Mouse (Mus musculus) erythroblast, embryonic 14.5 days (primary cell): ENCODE measurements at regions not wholly inside any gene's neighbourhood (a gene's known extent, or its start where the extent isn't known, plus 50 kb on each side); places are given as distances from the start of the nearest gene placed in this dataset.

Experiments used
- H3K27me3 ChIP-seq: 2 replicates; pipeline ENCODE4 v1.6.1; 2012; ENCODE audit warnings: inconsistent platforms; ENCODE audit not compliant: control insufficient read depth
- H3K36me3 ChIP-seq: 2 replicates; pipeline ENCODE4 v1.6.1; 2012; ENCODE audit warnings: mild to moderate bottlenecking, inconsistent platforms; ENCODE audit not compliant: control insufficient read depth
- H3K4me1 ChIP-seq: 2 replicates; pipeline ENCODE4 v1.6.1; 2012; ENCODE audit warnings: inconsistent platforms; ENCODE audit not compliant: control insufficient read depth
- H3K4me3 ChIP-seq: replicated peaks from 2 replicates; pipeline ENCODE3; 2012; ENCODE audit warnings: moderate library complexity, mild to moderate bottlenecking, inconsistent platforms
- H3K9me3 ChIP-seq: 2 replicates; pipeline ENCODE4 v1.6.1; 2012; ENCODE audit warnings: low read length, inconsistent platforms, mixed read lengths; ENCODE audit not compliant: control insufficient read depth
- GATA1 ChIP-seq: IDR thresholded peaks from 2 replicates; pipeline ENCODE4 v1.6.1; 2012; ENCODE audit warnings: low read length, inconsistent platforms, mixed read lengths
- TAL1 ChIP-seq: IDR thresholded peaks from 3 replicates; pipeline ENCODE4 v1.6.1; 2012; ENCODE audit warnings: low read length, inconsistent platforms, mixed read lengths

DNA sequence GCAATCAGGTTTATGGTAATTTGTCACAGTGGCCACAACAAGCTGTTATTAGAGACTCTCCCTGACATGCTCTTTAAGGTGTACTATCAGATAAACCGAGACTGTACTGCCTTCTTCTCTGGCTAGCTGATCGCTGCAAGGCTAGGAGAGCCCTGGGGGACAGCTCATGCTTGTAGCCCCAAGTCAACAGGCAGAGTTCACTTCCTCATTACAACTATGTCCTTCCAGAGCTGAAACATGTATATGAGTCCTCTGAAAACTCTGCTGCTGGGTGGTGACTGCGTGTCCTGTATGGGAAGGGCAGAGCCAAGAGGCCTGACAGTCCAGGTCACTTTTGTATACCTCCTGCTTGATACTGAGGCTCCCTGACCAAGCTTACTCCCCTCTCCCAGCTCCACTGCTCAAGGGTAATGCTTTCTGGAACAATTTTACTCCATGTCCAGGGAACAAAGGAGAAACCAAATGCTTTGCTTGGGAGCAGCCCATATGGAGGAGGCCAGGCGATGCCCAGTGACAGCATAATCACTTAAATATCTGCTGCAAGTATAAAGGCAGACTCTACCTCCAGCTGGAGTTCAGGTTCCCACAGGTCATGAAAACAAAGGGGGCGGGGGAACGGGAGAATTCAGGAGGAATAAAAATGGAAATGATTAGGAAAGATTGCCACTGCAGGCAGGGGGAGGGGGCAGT, 284.3 kb downstream of the Bcl11a start:
- H3K9me3 ChIP-seq, result no peaks in the 10 kb centered on the region
- H3K4me1 ChIP-seq, result no peaks in the 10 kb centered on the region
- no peaks in the 10 kb centered on the region for H3K36me3 ChIP-seq
- TF ChIP-seq TAL1, result no peak
- no peak for TF ChIP-seq GATA1
- H3K4me3 ChIP-seq, result no peak overlapping the region
- no peaks in the 10 kb centered on the region for H3K27me3 ChIP-seq

DNA sequence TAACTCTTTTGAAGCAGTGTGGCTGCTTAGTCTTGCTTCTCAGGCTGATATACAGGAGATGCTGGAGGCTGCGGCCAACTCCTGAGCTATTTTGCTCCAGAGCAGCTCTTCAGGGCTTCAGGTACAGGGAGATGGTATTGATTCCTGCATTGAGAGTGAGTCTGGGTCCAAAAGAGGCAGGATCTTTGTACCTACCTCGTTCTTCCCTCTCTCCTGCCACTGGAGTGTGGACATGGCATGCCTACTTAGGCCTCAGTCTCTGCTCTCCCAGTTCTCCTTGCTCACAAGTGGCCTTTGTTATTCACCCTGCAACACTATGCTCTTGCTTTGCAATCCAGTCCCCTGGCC, 284.8 kb downstream of the Bcl11a start:
- no peaks in the 10 kb centered on the region for H3K9me3 ChIP-seq
- H3K27me3 ChIP-seq, result no peaks in the 10 kb centered on the region
- no peaks in the 10 kb centered on the region for H3K36me3 ChIP-seq
- no peak for TF ChIP-seq TAL1
- TF ChIP-seq GATA1, result no peak
- H3K4me3 ChIP-seq, result no peak overlapping the region
- H3K4me1 ChIP-seq, result no peaks in the 10 kb centered on the region

DNA sequence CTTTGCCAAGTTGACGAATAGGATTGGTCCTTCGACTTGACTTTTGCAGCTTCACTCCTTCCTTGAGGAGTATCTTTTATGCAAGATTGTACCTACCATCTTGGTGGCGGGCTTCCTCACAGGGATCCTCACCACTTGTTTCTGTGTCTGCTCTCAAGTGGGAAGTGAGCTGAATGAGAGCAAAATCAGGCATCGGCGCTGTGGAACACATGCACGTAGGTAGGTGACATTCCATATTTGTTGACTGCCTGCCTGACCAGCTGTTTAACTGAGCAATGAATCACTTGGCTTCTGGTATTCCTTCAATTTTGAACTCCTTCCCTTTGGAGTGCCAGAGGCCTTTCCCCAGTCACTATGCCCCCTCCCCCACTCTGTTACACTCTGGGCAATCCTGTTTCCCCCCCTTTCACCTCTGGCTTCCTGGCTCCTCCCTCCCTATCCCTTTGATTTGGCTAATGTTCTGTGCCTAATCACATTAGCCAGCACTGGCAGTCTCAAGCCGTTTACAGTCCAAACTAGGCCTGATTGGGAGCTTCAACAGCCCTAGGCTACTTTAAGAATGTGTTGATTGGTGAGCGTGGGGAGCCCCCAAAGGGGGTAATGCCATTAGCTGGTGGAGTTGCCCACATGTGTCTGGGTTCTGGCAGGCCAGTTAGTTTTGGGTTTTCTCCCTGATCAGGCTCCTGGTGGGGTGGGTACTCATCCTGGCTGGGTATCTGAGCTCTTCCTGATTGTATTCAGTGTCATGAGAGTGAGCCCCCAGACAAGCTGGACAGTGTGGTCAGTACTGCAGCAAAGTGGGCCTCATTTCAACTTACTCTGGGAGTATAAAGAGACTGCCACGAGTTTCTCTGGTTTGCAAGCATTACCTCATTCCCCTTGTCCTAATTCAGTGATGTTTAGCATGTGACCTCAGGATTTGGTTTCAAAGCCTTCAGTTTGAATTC, 285.8 kb downstream of the Bcl11a start:
- no peaks in the 10 kb centered on the region for H3K4me1 ChIP-seq
- no peaks in the 10 kb centered on the region for H3K27me3 ChIP-seq
- no peaks in the 10 kb centered on the region for H3K9me3 ChIP-seq
- H3K36me3 ChIP-seq, result no peaks in the 10 kb centered on the region
- H3K4me3 ChIP-seq, result no peak overlapping the region
- TF ChIP-seq GATA1 (no peak), TAL1 (no peak)

DNA sequence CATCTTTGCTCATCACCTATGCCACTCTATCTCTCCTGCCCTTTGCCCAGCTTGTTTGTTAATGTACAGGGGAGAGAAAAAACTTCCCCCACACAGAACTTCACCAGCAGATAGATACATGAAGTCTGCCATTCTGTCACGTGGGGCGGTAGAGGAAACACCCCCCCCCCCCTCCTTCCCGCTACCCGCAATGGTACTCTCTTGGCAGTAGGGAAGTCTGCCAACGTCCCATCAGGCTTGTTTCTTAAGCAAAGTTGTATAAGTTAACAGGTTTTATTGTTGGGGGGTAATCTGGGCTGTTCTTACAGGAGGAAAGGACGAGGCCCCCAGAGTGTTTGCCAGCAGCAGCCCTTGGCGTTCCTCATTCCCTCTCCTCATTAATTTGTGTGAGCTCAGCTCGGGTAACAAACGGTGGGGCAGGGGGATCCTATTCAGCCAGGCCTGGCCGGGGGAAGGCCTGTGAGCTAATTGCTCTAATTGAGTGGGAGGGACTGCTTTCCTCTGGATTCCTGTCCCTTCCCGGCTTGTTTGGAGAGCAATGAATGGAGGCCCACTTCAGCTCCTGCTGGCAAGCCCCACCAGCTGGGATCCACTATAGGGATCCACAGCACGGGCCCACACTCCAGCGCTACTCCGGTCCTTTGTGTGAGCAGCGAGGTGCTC, 292.5 kb downstream of the Bcl11a start:
- H3K27me3 ChIP-seq, result no peaks in the 10 kb centered on the region
- H3K36me3 ChIP-seq, result no peaks in the 10 kb centered on the region
- H3K9me3 ChIP-seq, result no peaks in the 10 kb centered on the region
- no peaks in the 10 kb centered on the region for H3K4me1 ChIP-seq
- no peak overlapping the region for H3K4me3 ChIP-seq
- TF ChIP-seq TAL1 (no peak), GATA1 (no peak)

DNA sequence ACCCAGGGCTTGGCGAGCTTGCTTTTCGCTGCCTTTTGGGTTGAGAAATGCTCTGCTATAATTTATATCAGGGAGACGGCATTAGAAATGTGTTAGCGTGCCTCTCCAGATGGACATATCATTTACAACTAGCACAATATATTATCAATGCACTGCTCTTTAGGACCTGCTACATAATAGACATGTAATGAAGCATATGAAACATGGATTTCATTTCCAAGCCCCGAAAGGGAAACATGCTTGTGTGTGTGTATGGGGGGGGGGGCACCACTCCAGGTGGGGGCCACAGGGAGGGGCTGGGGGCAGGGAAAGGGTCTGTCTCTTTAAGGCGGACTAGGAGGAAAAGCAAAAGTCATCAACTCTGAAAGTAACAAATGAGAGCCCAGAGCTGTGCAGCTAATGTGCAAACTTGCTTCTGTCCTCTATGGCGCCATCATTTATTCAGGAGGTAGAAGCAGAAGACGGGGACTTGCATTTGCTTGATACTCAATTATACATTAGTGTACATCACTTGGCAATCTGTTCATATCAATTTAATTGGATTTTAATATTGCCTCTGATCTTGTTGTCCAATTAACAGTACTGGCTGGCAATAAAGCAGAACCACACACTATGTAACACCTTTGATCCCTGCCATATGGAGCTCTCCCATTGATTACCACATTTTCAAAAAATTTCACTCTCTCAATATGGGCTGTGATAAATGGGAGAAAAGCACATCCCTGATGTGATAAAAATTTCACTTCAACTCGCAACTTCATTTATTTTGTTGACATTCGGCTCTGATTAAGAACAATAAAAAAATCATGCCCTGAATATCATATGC, 293.2 kb downstream of the Bcl11a start:
- TF ChIP-seq TAL1 (no peak), GATA1 (no peak)
- H3K27me3 ChIP-seq, result no peaks in the 10 kb centered on the region
- no peaks in the 10 kb centered on the region for H3K36me3 ChIP-seq
- H3K4me3 ChIP-seq, result no peak overlapping the region
- H3K9me3 ChIP-seq, result no peaks in the 10 kb centered on the region
- H3K4me1 ChIP-seq, result no peaks in the 10 kb centered on the region

DNA sequence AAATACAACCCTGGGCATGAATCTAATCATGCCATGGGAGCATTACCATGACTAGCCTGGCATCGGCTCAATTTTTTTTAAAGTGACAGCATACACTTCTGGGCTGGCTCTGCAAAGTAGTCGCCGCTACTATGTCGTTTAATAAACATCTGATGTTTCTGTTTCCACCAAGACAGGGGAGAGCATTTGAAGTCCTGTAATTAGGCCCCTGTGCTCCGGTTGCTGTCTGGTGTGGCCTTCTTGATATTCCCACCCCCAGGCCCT, 293.8 kb downstream of the Bcl11a start:
- no peaks in the 10 kb centered on the region for H3K4me1 ChIP-seq
- no peaks in the 10 kb centered on the region for H3K27me3 ChIP-seq
- no peak for TF ChIP-seq TAL1
- no peak overlapping the region for H3K4me3 ChIP-seq
- no peaks in the 10 kb centered on the region for H3K36me3 ChIP-seq
- no peaks in the 10 kb centered on the region for H3K9me3 ChIP-seq

DNA sequence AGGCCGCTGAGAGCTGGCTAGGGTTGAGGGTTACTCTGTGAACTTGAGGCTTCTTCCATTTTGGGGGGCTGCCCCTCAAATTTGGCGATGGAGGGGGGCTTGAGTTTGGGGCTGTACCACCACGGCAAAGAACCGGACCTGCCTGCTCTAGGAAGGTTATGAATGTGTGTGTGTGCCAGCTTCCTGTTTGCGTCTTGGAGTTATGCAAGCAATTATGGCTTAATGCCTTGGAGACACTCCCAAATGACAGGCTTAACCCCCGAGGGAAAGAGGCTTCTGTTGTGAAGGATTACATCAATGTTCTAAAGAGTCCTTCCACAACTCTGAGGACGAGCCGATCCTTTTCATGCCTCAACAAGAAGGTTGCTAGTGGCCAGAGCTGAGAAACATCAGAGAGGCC, 294.1 kb downstream of the Bcl11a start:
- Histone ChIP-seq H3K36me3 (no peaks in the 10 kb centered on the region), H3K4me1 (no peaks in the 10 kb centered on the region), H3K27me3 (no peaks in the 10 kb centered on the region), H3K9me3 (no peaks in the 10 kb centered on the region), H3K4me3 (no peak overlapping the region)
- TF ChIP-seq GATA1, result no peak
- TF ChIP-seq TAL1, result no peak

DNA sequence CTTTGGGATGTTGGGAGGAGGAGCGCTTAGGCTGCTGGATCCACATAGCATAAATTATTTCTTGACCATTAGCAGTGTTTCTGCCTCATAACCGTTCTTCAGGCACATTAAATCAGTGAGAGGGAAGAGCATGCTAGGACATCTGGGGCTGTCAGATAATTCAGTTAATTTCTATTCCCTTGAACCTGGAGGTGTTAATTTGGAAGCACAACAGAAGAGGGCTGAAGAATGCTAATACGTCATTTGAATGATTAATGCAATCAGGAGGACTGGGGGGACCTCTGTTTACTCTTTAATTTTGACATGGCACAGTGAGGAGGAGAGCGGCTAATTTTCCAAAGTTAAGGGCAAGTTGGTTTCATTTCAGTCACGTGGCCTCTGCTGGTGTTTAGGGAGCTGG, 294.8 kb downstream of the Bcl11a start:
- no peak overlapping the region for H3K4me3 ChIP-seq
- no peaks in the 10 kb centered on the region for H3K9me3 ChIP-seq
- H3K4me1 ChIP-seq, result no peaks in the 10 kb centered on the region
- no peaks in the 10 kb centered on the region for H3K36me3 ChIP-seq
- no peaks in the 10 kb centered on the region for H3K27me3 ChIP-seq
- TF ChIP-seq GATA1, result no peak
- no peak for TF ChIP-seq TAL1

DNA sequence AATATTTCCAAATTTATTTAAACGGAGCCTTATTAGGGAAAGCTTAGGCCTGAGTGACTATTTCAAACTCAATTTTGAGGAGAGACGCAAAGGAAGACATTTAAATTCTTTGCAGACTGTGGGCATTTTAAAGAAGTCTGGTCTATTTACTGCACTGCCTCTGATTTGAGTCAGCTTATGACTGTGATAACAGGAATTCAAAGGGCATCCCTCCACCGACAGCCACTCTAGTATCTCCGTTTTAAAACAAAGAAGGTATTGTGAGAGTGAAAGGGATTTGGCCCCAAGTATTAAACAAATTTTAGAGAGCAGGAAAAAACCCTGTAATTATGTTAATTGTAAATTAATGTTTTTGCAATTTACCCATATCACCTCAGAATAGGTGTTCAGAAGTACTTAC, 295.4 kb downstream of the Bcl11a start:
- Histone ChIP-seq H3K4me3 (no peak overlapping the region), H3K36me3 (no peaks in the 10 kb centered on the region), H3K4me1 (no peaks in the 10 kb centered on the region), H3K9me3 (no peaks in the 10 kb centered on the region), H3K27me3 (no peaks in the 10 kb centered on the region)
- TF ChIP-seq TAL1 (no peak), GATA1 (no peak)
